Mouse (Mus musculus): ENCODE measurements around the gene Spry2.
A peak's percentile ranks its signal among the peaks of the same experiment; 100 is the strongest.

Spry2 gene

GRCm38 (mm10) chr14:105896791-105897568, at the start of gene Spry2:
Spry2 (minus strand) TSS chr14:105896819.
- peak; percentile 96 to 98 for DNase-seq (ENCODE audit: inconsistent age in 2 of 2, low spot score in 1 of 2)

- DNase-seq (ENCODE audit: inconsistent age in 2 of 2, low spot score in 1 of 2), result peak; percentile 78 to 92
These were observed 44.7 kb upstream of the Spry2 start for GRCm38 (mm10) chr14:105941353-105941752.

GRCm38 (mm10) chr14:105926726-105927125, 30.1 kb upstream of the Spry2 start:
- DNase-seq (ENCODE audit: inconsistent age in 2 of 2, low spot score in 1 of 2), result peak; percentile 37 to 58

- no peak for DNase-seq (ENCODE audit: inconsistent age in 2 of 2, low spot score in 1 of 2)
These were observed 28.7 kb upstream of the Spry2 start for GRCm38 (mm10) chr14:105925305-105925704.

GRCm38 (mm10) chr14:105924712-105925111, 28.1 kb upstream of the Spry2 start:
- no peak for DNase-seq (ENCODE audit: inconsistent age in 2 of 2, low spot score in 1 of 2)

GRCm38 (mm10) chr14:105922874-105923273, 26.3 kb upstream of the Spry2 start:
- peak; percentile 28 to 78 for DNase-seq (ENCODE audit: inconsistent age in 2 of 2, low spot score in 1 of 2)

- DNase-seq (ENCODE audit: inconsistent age in 2 of 2, low spot score in 1 of 2), result no peak
These were observed 25.8 kb upstream of the Spry2 start for GRCm38 (mm10) chr14:105922427-105922826.

GRCm38 (mm10) chr14:105921217-105921695, 24.6 kb upstream of the Spry2 start:
- DNase-seq (ENCODE audit: inconsistent age in 2 of 2, low spot score in 1 of 2), result no peak

- peak in 1 of 2 experiments; percentile 33 for DNase-seq (ENCODE audit: inconsistent age in 2 of 2, low spot score in 1 of 2)
These were observed 24.0 kb upstream of the Spry2 start for GRCm38 (mm10) chr14:105920395-105921216.

- no peak for DNase-seq (ENCODE audit: inconsistent age in 2 of 2, low spot score in 1 of 2)
These were observed 10.6 kb upstream of the Spry2 start for GRCm38 (mm10) chr14:105907216-105907615.

- DNase-seq (ENCODE audit: inconsistent age in 2 of 2, low spot score in 1 of 2), result no peak
These were observed 9.3 kb upstream of the Spry2 start for GRCm38 (mm10) chr14:105905935-105906334.

GRCm38 (mm10) chr14:105905509-105905908, 8.9 kb upstream of the Spry2 start:
- no peak for DNase-seq (ENCODE audit: inconsistent age in 2 of 2, low spot score in 1 of 2)

- peak; percentile 31 to 62 for DNase-seq (ENCODE audit: inconsistent age in 2 of 2, low spot score in 1 of 2)
These were observed 6.2 kb upstream of the Spry2 start for GRCm38 (mm10) chr14:105902807-105903206.

GRCm38 (mm10) chr14:105900841-105901240, 4.2 kb upstream of the Spry2 start:
- peak in 1 of 2 experiments; percentile 52 for DNase-seq (ENCODE audit: inconsistent age in 2 of 2, low spot score in 1 of 2)

- DNase-seq (ENCODE audit: inconsistent age in 2 of 2, low spot score in 1 of 2), result no peak
These were observed 2.5 kb upstream of the Spry2 start for GRCm38 (mm10) chr14:105899116-105899515.

- DNase-seq (ENCODE audit: inconsistent age in 2 of 2, low spot score in 1 of 2), result peak; percentile 93 to 98
These were observed 1.9 kb upstream of the Spry2 start for GRCm38 (mm10) chr14:105898266-105899111.

GRCm38 (mm10) chr14:105897569-105898101, 1.0 kb upstream of the Spry2 start:
- peak; percentile 76 to 91 for DNase-seq (ENCODE audit: inconsistent age in 2 of 2, low spot score in 1 of 2)

GRCm38 (mm10) chr14:105895961-105896651, 513 bp downstream of the Spry2 start:
- DNase-seq (ENCODE audit: inconsistent age in 2 of 2, low spot score in 1 of 2), result peak; percentile 72 to 93

- peak; percentile 67 to 89 for DNase-seq (ENCODE audit: inconsistent age in 2 of 2, low spot score in 1 of 2)
These were observed 1.4 kb downstream of the Spry2 start for GRCm38 (mm10) chr14:105894971-105895873.

All from adrenal gland, adult (tissue).